Comparison of ENCODE assay signal across 8 mouse cellular contexts in genomic region chr2:128240536-128241279, GRCm38 (mm10).
DNase-seq lines count a peak whose midpoint lies in the region; ATAC-seq lines count a peak whose summit lies in the region.

No protein-coding gene starts in this region.

- H3K36me3 ChIP-seq in lung, embryonic 15.5 days: no peaks in the 10 kb centered on the region

- no peaks in the 10 kb centered on the region for H3K9me3 ChIP-seq in lung, embryonic 15.5 days

- intact Hi-C loops in left cerebral cortex, postnatal 25 days (cut with DNase I): no loop called here

- peak overlapping the region; percentile 64 for H3K27ac ChIP-seq in lung, embryonic 15.5 days

- no peak overlapping the region for H3K9ac ChIP-seq in lung, embryonic 15.5 days

- peaks cover 22% of the 10 kb centered on the region for H3K4me1 ChIP-seq in lung, embryonic 15.5 days

- peak; percentile 36 for DNase-seq in ovary, postnatal 14 days (ENCODE audit: low spot score)
- DNase-seq in ovary, postnatal 10 days (ENCODE audit: low spot score): no peak
- DNase-seq in heart, postnatal 4 days: peak; percentile 51
- peak; percentile 67 for DNase-seq in yolk sac, embryonic 10.5 days (ENCODE audit: low spot score)
- no peak for DNase-seq in cerebellum, adult 11-12 months
- no peak for DNase-seq in left cerebral cortex, postnatal 25 days (ENCODE audit: low spot score in 2 of 2)
- DNase-seq in right cerebral cortex, postnatal 10 days (ENCODE audit: low spot score in 2 of 2): no peak

- WGBS in lung, embryonic 15.5 days: 43% methylated on average over 9 of the region's 9 CpGs

- ATAC-seq in lung, embryonic 15.5 days (ENCODE audit: borderline replicate concordance, extremely low read depth, low FRiP score, low TSS enrichment): no peak; the same call in 1 of the 2 replicates

- no peak overlapping the region for H3K4me3 ChIP-seq in lung, embryonic 15.5 days

- no peak overlapping the region for H3K4me2 ChIP-seq in lung, embryonic 15.5 days

- H3K27me3 ChIP-seq in lung, embryonic 15.5 days: no peaks in the 10 kb centered on the region

Comparison
In these comparisons a context has a peak if more than half of its experiments do, and no peak if none do; other contexts are left out.
1. DNase-seq: peak in ovary, postnatal 14 days (single experiment), heart, postnatal 4 days (single experiment) and yolk sac, embryonic 10.5 days (single experiment); none in ovary, postnatal 10 days (single experiment), cerebellum, adult 11-12 months (single experiment), left cerebral cortex, postnatal 25 days (0 of 2) and right cerebral cortex, postnatal 10 days (0 of 2).